Mouse (Mus musculus) forebrain, embryonic 15.5 days (tissue): ENCODE results near the gene Mars2. TPM values are rescaled to one million over a fixed set of nuclear protein-coding genes. Genes with fewer than 3 reads are reported as not detected.

Experiments
- ATAC-seq: fragments of 200-750 bp; cut with Nextera tagmentation; replicated peaks from 2 replicates; pipeline ENCODE4 v1.8.0; 2017; ENCODE audit warnings: mild to moderate bottlenecking, moderate TSS enrichment, moderate library complexity
- H3K27ac ChIP-seq: fragments of 300-500 bp; sonication (generic); replicated peaks from 2 replicates; pipeline ENCODE4 v1.5.1; 2015; ENCODE audit warnings: mild to moderate bottlenecking, inconsistent platforms
- H3K27me3 ChIP-seq: fragments of 300-500 bp; sonication (generic); 2 replicates; pipeline ENCODE4 v1.6.1; 2015; ENCODE audit warnings: inconsistent platforms
- H3K36me3 ChIP-seq: fragments of 300-500 bp; sonication (generic); 2 replicates; pipeline ENCODE4 v1.6.1; 2015; ENCODE audit warnings: mild to moderate bottlenecking, inconsistent platforms
- H3K4me1 ChIP-seq: fragments of 300-500 bp; sonication (generic); 2 replicates; pipeline ENCODE4 v1.6.1; 2015; ENCODE audit warnings: inconsistent platforms
- H3K4me2 ChIP-seq: fragments of 300-500 bp; sonication (generic); replicated peaks from 2 replicates; pipeline ENCODE4 v1.6.1; 2015; ENCODE audit warnings: mild to moderate bottlenecking, inconsistent platforms
- H3K4me3 ChIP-seq: fragments of 300-500 bp; sonication (generic); 2 replicates; pipeline ENCODE4 v1.5.1; 2015; ENCODE audit warnings: mild to moderate bottlenecking, inconsistent platforms
- H3K9ac ChIP-seq: fragments of 300-500 bp; sonication (generic); replicated peaks from 2 replicates; pipeline ENCODE4 v1.6.1; 2015; ENCODE audit warnings: mild to moderate bottlenecking, inconsistent platforms
- H3K9me3 ChIP-seq: fragments of 300-500 bp; sonication (generic); 2 replicates; pipeline ENCODE4 v1.6.1; 2016; ENCODE audit warnings: inconsistent platforms
- WGBS: fragments of 180-500 bp; shearing (Covaris S2); methylation state at CpG from one replicate; pipeline ENCODE4 v1.1.7; 2015; ENCODE audit warnings: mixed read lengths; 5-methylcytosine and 5-hydroxymethylcytosine counted together
- polyA plus RNA-seq: library from polyadenylated mRNA; unstranded; fragments of >200 nt; fragmentation: Nextera tagmentation; extraction: Ambion mirVana; gene quantifications from 2 replicates; pipeline ENCODE4 v1.2.1, GENCODE M21; 2015

Gene Mars2
- polyA plus RNA-seq, 1 experiment from 2014 or later = 4.4 TPM

DNA sequence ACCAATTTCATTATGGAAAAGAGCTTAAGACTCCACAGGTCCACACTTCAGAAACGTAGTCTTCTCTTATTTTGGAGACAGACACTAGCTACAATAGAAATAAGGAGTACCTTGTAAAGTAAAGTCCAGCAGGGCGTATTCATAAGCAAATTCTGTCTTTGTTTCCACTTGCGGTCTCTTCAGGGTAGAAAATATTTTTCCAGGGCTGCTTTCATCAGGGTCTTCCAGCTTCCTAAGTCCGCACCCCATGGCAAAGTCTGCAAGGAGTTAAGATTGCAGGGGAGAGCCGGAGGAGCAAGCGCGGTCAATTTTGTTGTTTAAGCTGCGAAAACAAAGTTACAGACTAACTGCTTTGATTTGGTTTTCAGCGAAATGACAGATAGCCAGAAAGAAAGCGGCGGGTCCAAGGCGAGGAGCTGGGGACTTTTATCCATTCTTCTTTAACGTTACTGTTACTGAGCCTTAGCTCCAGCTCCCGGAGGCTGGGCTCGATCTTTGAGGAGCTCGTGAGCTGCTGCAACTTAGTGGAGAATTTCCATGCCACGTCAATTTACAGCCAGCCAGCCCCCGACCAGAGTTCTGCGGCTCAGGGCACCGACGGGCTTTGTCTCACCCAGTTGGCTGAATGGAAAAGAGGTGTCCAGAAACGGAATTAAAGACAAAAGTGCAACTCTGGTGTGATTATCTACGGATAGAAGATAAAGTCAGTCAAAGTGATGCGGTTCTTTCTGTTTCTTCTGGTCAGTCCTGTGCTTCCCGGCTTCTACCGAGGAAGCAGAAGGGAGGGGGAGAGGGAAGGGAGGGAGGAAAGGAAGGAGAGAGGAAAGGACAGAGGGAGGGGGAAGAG, 10.7 kb upstream of the Mars2 start, which contains the start of gene Rftn2:
Gene Rftn2 (minus strand): TSS at position 772 of the 847 bp plus-strand sequence.
- peak within 1 kb of the TSS; percentile 43 for H3K4me3 ChIP-seq
- no peak for ATAC-seq
- H3K27ac ChIP-seq = peak within 1 kb of the TSS; percentile 58
- H3K36me3 ChIP-seq = no peaks in the 10 kb centered on the region
- H3K9ac ChIP-seq = peak within 1 kb of the TSS; percentile 39
- peak within 1 kb of the TSS; percentile 46 for H3K4me2 ChIP-seq
- H3K27me3 ChIP-seq = no peaks in the 10 kb centered on the region
- 1% methylated on average over 26 of the region's 26 CpGs for WGBS
- H3K4me1 ChIP-seq = peaks cover 32% of the 10 kb centered on the region
- H3K9me3 ChIP-seq = no peaks in the 10 kb centered on the region

DNA sequence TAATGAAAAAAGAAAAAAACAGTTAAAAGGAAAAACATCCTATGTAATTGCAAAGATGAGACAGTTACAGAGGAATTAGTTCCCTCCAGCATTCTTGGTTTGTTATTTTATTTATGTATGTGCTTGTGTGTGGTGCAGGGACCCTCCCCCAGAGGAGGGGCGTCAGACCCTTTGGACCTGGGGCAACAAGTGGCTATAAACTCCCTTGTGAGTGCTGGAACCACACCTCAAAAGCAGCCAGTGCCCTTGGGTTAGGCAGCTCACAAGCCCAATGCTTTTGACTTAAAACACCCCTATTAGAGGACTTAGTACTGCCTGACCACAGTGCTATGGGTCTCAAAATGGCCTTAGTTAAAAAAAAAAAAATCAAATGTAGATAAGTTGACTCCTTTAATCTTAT, 9.6 kb upstream of the Mars2 start:
- Histone ChIP-seq H3K4me3 (no peak overlapping the region), H3K36me3 (no peaks in the 10 kb centered on the region), H3K27me3 (no peaks in the 10 kb centered on the region), H3K27ac (no peak overlapping the region), H3K9ac (no peak overlapping the region), H3K4me2 (no peak overlapping the region), H3K9me3 (no peaks in the 10 kb centered on the region), H3K4me1 (peaks cover 23% of the 10 kb centered on the region)
- WGBS = 38% methylated on average over 1 of the region's 1 CpGs
- ATAC-seq = no peak

- Histone ChIP-seq H3K27ac (no peak overlapping the region), H3K4me2 (no peak overlapping the region), H3K4me3 (no peak overlapping the region), H3K27me3 (no peaks in the 10 kb centered on the region), H3K4me1 (peaks cover 19% of the 10 kb centered on the region), H3K9me3 (no peaks in the 10 kb centered on the region), H3K36me3 (no peaks in the 10 kb centered on the region), H3K9ac (no peak overlapping the region)
- WGBS = 86% methylated on average over 8 of the region's 8 CpGs
- ATAC-seq = no peak
Measured at GRCm38 (mm10) chr1:55228256-55228884, 8.6 kb upstream of the Mars2 start.

DNA sequence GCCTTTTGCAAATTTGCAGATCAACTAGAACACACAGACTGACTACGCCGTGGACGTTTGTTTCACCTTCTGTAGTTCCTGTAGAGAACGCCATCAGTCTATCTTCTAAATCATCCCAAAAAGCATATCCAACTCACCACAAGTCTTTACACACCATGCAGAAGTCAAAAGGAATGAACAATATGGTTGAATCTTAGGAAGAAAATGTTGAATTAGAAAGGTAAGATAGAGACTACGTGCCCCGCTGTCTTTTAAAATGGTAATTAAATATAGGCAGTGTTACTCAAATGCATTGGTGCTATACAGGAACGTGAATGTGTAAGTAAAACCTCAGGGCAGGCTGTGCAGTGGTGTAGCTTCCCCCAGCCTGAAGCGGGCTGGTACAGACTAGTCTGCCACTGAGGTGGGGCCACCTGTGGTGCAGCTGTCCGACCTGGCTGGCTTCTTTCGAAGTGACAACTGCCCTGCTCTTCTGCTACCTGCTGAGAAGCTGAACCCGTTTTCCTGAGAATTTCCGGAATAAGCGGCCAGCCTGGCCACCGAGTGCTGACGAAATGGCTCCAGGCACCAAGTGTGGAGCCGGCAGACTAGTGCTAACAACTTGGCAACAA, 2.0 kb upstream of the Mars2 start:
- Histone ChIP-seq H3K9ac (no peak overlapping the region), H3K4me3 (no peak overlapping the region), H3K4me2 (no peak overlapping the region), H3K9me3 (no peaks in the 10 kb centered on the region), H3K27me3 (no peaks in the 10 kb centered on the region), H3K36me3 (no peaks in the 10 kb centered on the region), H3K4me1 (peaks cover 22% of the 10 kb centered on the region), H3K27ac (no peak overlapping the region)
- WGBS = 59% methylated on average over 16 of the region's 16 CpGs
- no peak for ATAC-seq

GRCm38 (mm10) chr1:55236487-55236886, 490 bp upstream of the Mars2 start:
- Histone ChIP-seq H3K4me3 (peak overlapping the region; percentile 87), H3K4me1 (peaks cover 37% of the 10 kb centered on the region), H3K27me3 (no peaks in the 10 kb centered on the region), H3K36me3 (no peaks in the 10 kb centered on the region), H3K4me2 (peak overlapping the region; percentile 92), H3K9me3 (no peaks in the 10 kb centered on the region), H3K27ac (peak overlapping the region; percentile 90; the same call in 1 of the 2 replicates), H3K9ac (0 out of 2 replicates have a peak overlapping the region, but pooled peaks have one; percentile 36)
- ATAC-seq = 0 out of 2 replicates have a peak, but pooled peaks have one; percentile 1
- 39% methylated on average over 5 of the region's 5 CpGs for WGBS

DNA sequence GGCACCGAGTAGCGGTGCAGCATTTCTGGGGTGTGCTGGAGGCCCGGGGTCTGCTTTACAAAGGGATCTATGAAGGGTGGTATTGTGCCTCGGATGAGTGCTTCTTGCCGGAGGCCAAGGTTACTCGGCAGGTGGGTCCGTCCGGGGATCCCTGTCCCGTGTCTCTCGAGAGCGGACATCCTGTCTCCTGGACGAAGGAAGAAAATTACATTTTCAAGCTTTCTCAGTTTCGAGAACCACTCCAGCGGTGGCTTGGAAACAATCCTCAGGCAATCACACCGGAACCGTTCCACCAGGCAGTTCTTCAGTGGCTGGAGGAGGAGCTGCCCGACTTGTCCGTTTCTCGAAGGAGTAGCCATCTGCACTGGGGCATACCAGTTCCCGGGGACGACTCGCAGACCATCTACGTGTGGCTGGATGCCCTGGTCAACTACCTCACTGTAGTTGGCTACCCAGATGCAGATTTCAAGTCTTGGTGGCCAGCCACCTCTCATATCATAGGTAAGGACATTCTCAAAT, 725 bp downstream of the Mars2 start:
- Histone ChIP-seq H3K9me3 (no peaks in the 10 kb centered on the region), H3K9ac (peak overlapping the region; percentile 71), H3K4me2 (peak overlapping the region; percentile 92), H3K4me3 (peak overlapping the region; percentile 87), H3K4me1 (peaks cover 47% of the 10 kb centered on the region), H3K27ac (peak overlapping the region; percentile 90), H3K27me3 (no peaks in the 10 kb centered on the region), H3K36me3 (no peaks in the 10 kb centered on the region)
- WGBS = under 1% methylated on average over 23 of the region's 23 CpGs
- ATAC-seq = no peak

GRCm38 (mm10) chr1:55238496-55238895, 1.5 kb downstream of the Mars2 start:
- peak overlapping the region; percentile 92 for H3K4me2 ChIP-seq
- 19% methylated on average over 13 of the region's 13 CpGs for WGBS
- H3K27ac ChIP-seq = no peak overlapping the region
- no peak for ATAC-seq
- H3K36me3 ChIP-seq = no peaks in the 10 kb centered on the region
- peak overlapping the region; percentile 87 for H3K4me3 ChIP-seq
- H3K27me3 ChIP-seq = no peaks in the 10 kb centered on the region
- H3K4me1 ChIP-seq = peaks cover 47% of the 10 kb centered on the region
- H3K9ac ChIP-seq = peak overlapping the region; percentile 71
- no peaks in the 10 kb centered on the region for H3K9me3 ChIP-seq

DNA sequence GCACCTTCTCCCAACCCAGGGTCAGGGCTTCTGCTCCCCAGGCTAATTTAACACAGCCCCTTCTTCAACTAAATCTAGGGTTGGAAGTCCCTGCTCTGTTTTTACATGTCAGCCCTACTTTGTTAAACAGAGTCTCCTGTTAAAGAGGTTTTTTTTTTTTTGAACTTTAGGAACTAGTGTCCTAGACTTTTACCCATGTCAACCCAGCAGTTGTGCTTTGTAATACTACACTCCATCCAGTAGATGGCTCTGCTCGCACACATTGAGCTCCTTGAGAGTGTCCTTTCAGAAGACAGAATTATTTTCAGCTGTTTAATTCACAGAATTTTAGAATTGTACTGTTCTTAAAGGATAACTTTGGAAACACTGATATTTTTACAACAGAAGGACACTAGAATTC, 2.3 kb downstream of the Mars2 start:
- no peak for ATAC-seq
- Histone ChIP-seq H3K27ac (no peak overlapping the region), H3K27me3 (no peaks in the 10 kb centered on the region), H3K9ac (peak overlapping the region; percentile 71; the same call in 1 of the 2 replicates), H3K4me3 (peak overlapping the region; percentile 87), H3K4me2 (peak overlapping the region; percentile 92), H3K4me1 (peaks cover 47% of the 10 kb centered on the region), H3K36me3 (no peaks in the 10 kb centered on the region), H3K9me3 (no peaks in the 10 kb centered on the region)
- 2% methylated on average over 1 of the region's 1 CpGs for WGBS

DNA sequence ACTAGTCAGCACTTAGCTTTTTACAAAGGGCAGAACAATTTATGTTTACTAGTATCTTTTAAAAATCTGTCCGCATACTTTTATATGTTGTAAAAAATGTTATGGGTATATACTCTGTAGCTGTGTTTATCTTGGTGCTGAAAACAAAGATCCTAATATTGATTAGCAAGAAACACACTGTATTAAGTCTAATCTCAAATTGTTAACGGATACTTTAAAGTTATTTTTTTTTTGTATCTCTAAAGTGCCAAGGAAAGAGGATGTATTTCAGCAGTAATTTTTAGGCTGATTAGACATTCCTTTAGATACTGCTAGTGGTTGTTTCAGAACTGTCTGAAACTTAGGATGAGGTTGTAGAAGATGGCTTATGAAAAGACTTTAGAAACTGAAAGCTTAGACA, 9.4 kb downstream of the Mars2 start:
- no peaks in the 10 kb centered on the region for H3K9me3 ChIP-seq
- peaks cover 11% of the 10 kb centered on the region for H3K4me1 ChIP-seq
- H3K9ac ChIP-seq = no peak overlapping the region
- no peaks in the 10 kb centered on the region for H3K27me3 ChIP-seq
- no peak for ATAC-seq
- 91% methylated on average over 2 of the region's 2 CpGs for WGBS
- H3K27ac ChIP-seq = no peak overlapping the region
- no peak overlapping the region for H3K4me2 ChIP-seq
- H3K36me3 ChIP-seq = no peaks in the 10 kb centered on the region
- no peak overlapping the region for H3K4me3 ChIP-seq

GRCm38 (mm10) chr1:55264385-55264784, 27.4 kb downstream of the Mars2 start:
- no peaks in the 10 kb centered on the region for H3K9me3 ChIP-seq
- 64% methylated on average over 2 of the region's 2 CpGs for WGBS
- no peaks in the 10 kb centered on the region for H3K4me1 ChIP-seq
- H3K27ac ChIP-seq = no peak overlapping the region
- H3K36me3 ChIP-seq = no peaks in the 10 kb centered on the region
- H3K4me3 ChIP-seq = no peak overlapping the region
- no peak overlapping the region for H3K4me2 ChIP-seq
- no peak for ATAC-seq
- H3K9ac ChIP-seq = no peak overlapping the region
- H3K27me3 ChIP-seq = no peaks in the 10 kb centered on the region

- WGBS = 76% methylated on average over 2 of the region's 2 CpGs
- no peaks in the 10 kb centered on the region for H3K27me3 ChIP-seq
- no peak for ATAC-seq
Measured at GRCm38 (mm10) chr1:55265447-55265846, 28.5 kb downstream of the Mars2 start.

GRCm38 (mm10) chr1:55279081-55279480, 42.1 kb downstream of the Mars2 start:
- WGBS = 71% methylated on average over 9 of the region's 9 CpGs
- no peak for ATAC-seq
- Histone ChIP-seq H3K9me3 (no peaks in the 10 kb centered on the region), H3K4me2 (no peak overlapping the region), H3K9ac (no peak overlapping the region), H3K4me1 (no peaks in the 10 kb centered on the region), H3K36me3 (no peaks in the 10 kb centered on the region), H3K4me3 (no peak overlapping the region), H3K27ac (no peak overlapping the region), H3K27me3 (no peaks in the 10 kb centered on the region)

More at GRCm38 (mm10) chr1:55265447-55265846, 28.5 kb downstream of the Mars2 start:
- Histone ChIP-seq H3K9me3 (no peaks in the 10 kb centered on the region), H3K9ac (no peak overlapping the region), H3K4me3 (no peak overlapping the region), H3K27ac (no peak overlapping the region), H3K4me1 (no peaks in the 10 kb centered on the region), H3K4me2 (no peak overlapping the region), H3K36me3 (no peaks in the 10 kb centered on the region)
